Mouse (Mus musculus): ENCODE measurements around the gene Taf1b.

DNA sequence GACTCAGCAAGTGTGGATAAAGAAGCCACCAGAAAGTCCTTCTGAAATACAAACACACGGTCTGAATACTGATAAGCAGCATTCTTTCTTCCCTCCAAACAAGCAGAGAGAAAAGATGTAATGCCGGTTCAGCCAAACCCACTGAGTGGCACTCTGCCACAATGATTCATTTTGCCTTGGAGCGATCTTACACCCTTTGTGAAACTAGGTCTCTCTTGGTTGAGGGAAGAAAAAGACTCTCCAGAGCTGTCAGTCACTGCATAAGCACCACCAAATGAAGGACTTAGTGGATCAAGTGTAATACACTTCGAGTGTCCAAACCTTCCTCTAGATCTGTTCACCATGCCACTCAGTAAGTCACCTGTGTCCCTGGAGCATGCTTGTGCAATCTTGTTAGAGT is 39.8 kb downstream of the Taf1b start:
- no peak for TF ChIP-seq CTCF (IDR thresholded peaks at IDR 0.05; ENCODE audit: low read depth, low read length)
- no peak for TF ChIP-seq GATA1 (IDR thresholded peaks at IDR 0.05; ENCODE audit: borderline replicate concordance, low read length)
- TF ChIP-seq TAL1 (conservative IDR thresholded peaks at IDR 0.05; ENCODE audit: low read depth, low read length) = no peak

Measured in G1E (cell line).